Mouse (Mus musculus): Measurements from ENCODE around the gene F13a1.

Gene F13a1

DNA sequence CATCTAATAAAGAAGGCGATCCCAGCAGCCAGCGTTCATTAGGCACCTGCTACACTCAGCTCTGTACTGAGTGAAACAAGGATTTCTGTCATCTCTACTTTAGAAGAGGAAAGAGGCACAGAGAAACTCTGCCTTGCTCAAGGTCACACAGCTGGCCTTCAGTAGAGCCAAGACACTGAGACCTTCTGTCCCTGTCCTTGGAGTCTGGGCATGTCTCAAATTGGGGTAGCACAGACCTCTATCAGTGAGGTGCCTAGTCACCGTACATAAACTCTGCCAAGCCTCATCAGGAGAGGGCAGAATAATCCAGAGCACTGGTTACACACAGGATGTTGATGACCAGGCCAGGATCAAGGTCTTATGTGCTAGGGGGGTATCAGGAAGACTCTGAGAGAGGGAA is 108.2 kb downstream of the F13a1 start:
- DNase-seq = no peak

DNA sequence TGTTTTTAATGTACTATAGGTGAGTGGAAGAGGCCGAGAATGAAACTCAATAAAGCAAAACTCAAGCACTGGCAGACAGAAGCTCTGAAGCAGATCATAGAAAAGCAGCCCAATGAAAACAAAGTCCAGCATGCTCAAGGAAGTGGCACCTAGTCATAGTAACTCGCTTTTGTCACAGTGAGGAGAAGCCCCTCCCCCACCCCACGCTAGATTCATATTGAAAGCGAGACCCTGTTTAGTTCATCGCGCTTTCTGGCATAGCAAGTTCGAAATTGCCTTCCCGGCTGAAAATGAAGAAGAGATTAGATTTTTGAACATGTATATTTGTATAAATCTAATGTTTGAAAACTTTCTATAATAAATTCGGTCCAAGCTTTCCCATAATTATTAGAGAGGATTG is 118.0 kb downstream of the F13a1 start:
- no peak for DNase-seq

DNA sequence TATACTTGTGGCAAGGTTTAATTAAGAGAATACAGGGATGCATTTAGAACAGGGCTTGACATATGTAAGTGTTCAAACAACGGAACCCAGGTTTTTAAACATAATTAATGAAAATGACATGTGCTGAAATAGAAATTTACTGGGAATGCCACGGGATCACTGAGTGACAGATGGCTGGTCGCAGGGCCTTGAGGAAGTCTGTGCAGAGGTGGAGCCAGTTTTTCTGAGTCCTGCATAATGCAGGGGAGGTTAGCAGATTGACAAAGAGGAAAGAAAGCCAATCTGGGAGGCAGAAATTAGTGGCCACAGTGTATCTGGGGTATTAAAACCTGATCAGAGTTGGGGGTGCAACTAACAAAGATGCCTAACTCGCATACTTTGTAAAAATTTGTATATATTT is 130.3 kb downstream of the F13a1 start:
- DNase-seq = no peak

DNA sequence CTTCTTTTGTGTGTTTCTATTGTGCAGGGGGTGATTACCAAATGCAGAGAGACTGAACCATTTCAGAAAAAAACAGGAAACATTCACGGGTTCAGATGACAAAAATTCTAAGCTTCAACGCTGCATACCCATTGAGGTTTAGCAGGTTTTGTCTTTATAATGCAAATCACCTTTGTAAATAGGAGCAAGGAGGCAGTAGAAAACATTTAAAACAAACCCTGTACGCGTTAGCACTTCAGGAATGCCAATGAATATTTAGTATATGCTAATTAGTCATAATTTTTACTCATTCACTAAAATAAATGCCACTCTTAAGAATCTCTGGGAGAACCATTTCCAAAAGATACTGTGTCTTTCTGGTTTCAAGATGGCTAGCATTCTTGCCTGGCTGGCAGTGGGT is 146.2 kb downstream of the F13a1 start:
- no peak for DNase-seq

DNA sequence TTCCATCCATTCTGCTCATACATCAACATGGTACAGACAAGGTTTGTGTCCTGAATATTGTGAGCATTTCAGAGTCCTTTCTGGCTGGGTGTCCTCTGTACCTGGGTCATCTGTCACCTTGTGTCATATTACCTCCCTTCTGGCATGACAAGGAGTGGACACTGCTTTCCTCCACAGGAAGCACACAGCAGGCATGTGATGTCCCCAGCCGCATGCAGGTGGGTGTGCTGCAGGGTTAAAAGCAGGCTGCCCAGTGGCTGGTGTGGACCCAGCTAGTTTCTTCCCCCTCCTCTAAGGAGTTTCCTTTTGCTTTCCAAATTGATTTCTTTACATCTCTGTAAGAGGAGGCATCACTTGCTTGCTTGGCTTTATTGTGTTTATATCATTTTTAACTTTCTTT is 146.6 kb downstream of the F13a1 start:
- DNase-seq = no peak

DNA sequence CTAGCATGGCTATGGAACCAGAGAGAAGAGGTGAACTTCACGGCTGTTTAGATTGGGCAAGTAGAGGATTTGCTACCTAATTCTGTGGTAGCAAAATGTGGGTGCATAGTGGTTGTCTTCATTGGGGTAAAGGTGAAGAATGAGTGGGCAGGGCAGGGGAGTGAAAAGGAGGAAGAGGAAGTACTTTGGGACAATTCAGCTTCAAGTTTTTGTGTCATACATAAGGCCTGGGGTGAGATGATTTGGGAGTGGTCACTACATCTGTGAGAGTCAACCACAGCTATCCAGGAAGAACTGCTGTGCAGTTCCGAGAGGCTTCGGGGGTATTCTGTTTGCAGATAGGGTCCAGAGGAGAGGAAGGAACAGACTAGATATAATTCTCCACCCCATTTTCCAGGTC is 148.4 kb downstream of the F13a1 start:
- peak; percentile 8 for DNase-seq

DNA sequence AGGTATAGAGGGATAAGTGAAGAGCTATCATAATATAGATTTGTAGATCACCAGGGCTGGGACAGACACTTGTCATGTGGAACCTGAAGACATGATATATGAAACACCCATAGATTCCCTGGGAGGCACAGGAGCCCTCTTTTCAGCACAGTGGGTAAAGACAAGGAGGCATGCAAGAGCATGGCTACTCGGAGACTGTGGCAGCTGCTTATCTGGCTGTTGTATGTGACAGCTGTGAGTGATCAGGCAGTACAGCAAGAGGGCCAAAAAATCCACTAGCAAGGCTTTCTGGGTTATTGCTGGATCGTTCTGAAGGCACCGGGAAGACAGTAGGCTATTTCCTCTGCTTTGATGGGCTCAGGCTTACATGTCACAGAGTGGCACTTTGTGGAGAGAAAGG is 149.0 kb downstream of the F13a1 start:
- DNase-seq = no peak

DNA sequence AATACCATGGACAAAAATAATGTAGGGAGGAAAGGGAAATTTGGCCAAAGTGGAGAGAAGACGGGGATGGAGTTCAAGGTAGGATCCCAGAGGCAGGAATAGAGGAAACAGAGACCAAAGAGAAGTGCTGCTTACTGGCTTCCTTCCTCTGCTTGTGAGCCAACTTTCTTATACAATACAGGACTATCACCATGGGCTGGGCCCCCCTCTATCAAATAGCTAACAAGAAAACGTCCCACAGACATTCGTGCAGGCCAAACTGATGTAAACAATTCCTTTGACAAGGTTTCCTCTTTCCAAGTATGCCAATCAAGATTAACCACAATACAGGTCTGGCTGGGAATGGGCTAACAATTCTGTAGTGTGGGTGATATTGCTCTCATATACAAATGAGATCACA is 154.0 kb downstream of the F13a1 start:
- DNase-seq = no peak

DNA sequence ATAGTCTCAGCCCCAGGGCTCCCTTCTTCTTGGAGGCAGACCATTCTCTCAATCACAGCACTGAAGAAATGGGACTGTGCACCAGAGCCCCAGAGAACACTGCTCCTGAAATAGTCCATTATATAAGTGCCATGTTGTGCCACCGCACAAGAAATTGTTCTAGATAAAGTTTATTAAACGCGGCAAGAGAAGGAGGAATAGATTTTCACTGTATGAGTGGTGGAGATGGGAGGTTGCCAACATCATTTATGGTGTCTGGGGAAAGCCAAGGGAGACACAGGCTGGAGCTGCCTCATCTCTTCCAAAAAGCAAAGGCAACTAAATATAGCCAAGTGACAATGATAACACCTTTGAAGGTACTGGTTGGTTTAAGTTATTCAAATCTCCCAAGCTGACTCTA is 156.3 kb downstream of the F13a1 start:
- DNase-seq = no peak

DNA sequence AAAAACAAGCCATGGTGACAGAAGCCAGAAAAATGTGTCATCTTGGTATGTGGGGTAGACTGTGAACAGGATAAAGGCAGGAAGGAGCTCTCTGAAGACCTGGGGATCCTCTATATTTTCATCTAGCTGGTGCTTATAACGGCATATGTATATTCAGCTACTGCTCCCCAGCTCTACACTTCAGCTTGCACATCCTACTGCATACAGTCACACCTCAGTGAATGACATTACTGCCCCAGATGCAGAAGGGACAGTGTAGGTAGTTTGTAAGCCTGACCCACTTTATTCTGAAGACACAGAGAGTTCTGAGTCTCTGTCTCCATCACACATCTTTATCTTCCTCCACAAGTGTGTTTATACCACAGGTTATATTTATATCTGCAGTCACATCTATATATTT is 157.8 kb downstream of the F13a1 start:
- DNase-seq = no peak

DNA sequence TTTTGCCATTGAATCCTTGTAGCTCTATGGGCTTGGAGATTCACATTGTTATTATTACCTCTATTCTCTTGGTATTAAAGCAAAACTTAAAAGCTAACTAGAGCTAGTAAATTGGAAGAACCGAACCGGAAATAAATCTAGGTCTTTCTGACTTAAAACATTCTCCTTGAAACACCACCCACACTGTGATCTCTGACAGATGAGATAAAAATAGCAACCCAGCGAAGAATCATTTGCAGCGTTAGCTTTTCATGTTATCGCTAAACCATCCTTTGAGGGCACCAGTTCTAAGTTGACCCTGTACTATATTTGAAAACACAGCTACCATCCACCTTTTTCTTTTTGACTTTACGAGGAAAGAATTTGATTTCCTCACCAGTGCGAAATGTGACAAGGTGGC is 164.1 kb downstream of the F13a1 start:
- no peak for DNase-seq

DNA sequence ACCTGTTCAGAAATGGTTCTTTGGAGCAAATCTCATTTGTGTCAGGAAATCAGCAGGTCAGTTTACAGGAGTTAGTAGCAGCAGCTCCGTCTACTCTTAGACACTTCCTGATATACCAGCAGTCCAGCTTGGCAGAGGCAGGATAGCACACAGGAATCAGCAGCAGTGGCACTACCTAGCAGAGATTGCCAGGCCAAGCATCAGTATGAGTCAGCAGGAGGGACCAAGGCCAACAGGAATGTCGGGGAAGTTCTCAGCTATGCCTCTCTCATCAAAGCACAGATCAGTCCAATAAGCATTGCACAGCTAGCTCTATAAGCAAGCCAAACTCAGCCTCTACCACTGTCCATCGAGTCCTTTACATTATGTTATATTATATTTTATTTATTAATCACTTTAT is 210.9 kb downstream of the F13a1 start:
- no peak for DNase-seq

Measured in lung, postnatal 36 days (tissue).